Mouse (Mus musculus): ENCODE results near the gene Anapc7. TPM values are rescaled to one million over a fixed set of nuclear protein-coding genes. Genes with fewer than 3 reads are reported as not detected.

Gene Anapc7
- polyA plus RNA-seq, 1 experiment from 2014 or later, result 22.8 TPM

GRCm38 (mm10) chr5:122490148-122490547 lies 68.7 kb downstream of the Anapc7 start:
- Histone ChIP-seq H3K4me1 (replicated peaks; ENCODE audit: control insufficient read depth, insufficient read depth, low read length) (no peaks in the 10 kb centered on the region), H3K9ac (ENCODE audit: low read depth, low read length) (no peak overlapping the region), H3K36me3 (ENCODE audit: control insufficient read depth, insufficient read depth) (peaks cover 67% of the 10 kb centered on the region), H3K9me3 (ENCODE audit: control insufficient read depth) (no peaks in the 10 kb centered on the region), H3K4me3 (ENCODE audit: low read depth, low read length) (no peak overlapping the region), H3K4me2 (replicated peaks; ENCODE audit: low read depth) (no peak overlapping the region), H3K27ac (ENCODE audit: low read depth, low read length) (no peak overlapping the region), H3K27me3 (replicated peaks; ENCODE audit: control insufficient read depth, insufficient read depth, low read length) (no peaks in the 10 kb centered on the region)
- TF ChIP-seq CTCF (IDR thresholded peaks at IDR 0.05; ENCODE audit: low read depth), result no peak
- 93% methylated on average over 2 of the region's 2 CpGs for WGBS
- ATAC-seq, result no peak

GRCm38 (mm10) chr5:122491385-122491784 lies 69.9 kb downstream of the Anapc7 start:
- no peaks in the 10 kb centered on the region for H3K27me3 ChIP-seq (replicated peaks; ENCODE audit: control insufficient read depth, insufficient read depth, low read length)
- no peak for ATAC-seq
- peaks cover 71% of the 10 kb centered on the region for H3K36me3 ChIP-seq (ENCODE audit: control insufficient read depth, insufficient read depth)
- WGBS, result 80% methylated on average over 10 of the region's 10 CpGs
- peak; percentile 40 for TF ChIP-seq CTCF (IDR thresholded peaks at IDR 0.05; ENCODE audit: low read depth)
- no peak overlapping the region for H3K27ac ChIP-seq (ENCODE audit: low read depth, low read length)
- no peaks in the 10 kb centered on the region for H3K4me1 ChIP-seq (replicated peaks; ENCODE audit: control insufficient read depth, insufficient read depth, low read length)
- no peaks in the 10 kb centered on the region for H3K9me3 ChIP-seq (ENCODE audit: control insufficient read depth)
- H3K4me2 ChIP-seq (replicated peaks; ENCODE audit: low read depth), result no peak overlapping the region
- H3K4me3 ChIP-seq (ENCODE audit: low read depth, low read length), result no peak overlapping the region
- no peak overlapping the region for H3K9ac ChIP-seq (ENCODE audit: low read depth, low read length)

GRCm38 (mm10) chr5:122493035-122493434 lies 71.5 kb downstream of the Anapc7 start:
- 69% methylated on average over 2 of the region's 2 CpGs for whole genome bisulfite sequencing
- Histone ChIP-seq H3K9ac (ENCODE audit: low read depth, low read length) (no peak overlapping the region), H3K4me3 (ENCODE audit: low read depth, low read length) (no peak overlapping the region), H3K36me3 (ENCODE audit: control insufficient read depth, insufficient read depth) (peaks cover 66% of the 10 kb centered on the region), H3K4me1 (replicated peaks; ENCODE audit: control insufficient read depth, insufficient read depth, low read length) (no peaks in the 10 kb centered on the region), H3K27ac (ENCODE audit: low read depth, low read length) (no peak overlapping the region), H3K9me3 (ENCODE audit: control insufficient read depth) (no peaks in the 10 kb centered on the region), H3K4me2 (replicated peaks; ENCODE audit: low read depth) (no peak overlapping the region), H3K27me3 (replicated peaks; ENCODE audit: control insufficient read depth, insufficient read depth, low read length) (no peaks in the 10 kb centered on the region)
- no peak for TF ChIP-seq CTCF (IDR thresholded peaks at IDR 0.05; ENCODE audit: low read depth)
- no peak for ATAC-seq

GRCm38 (mm10) chr5:122494449-122494848 lies 73.0 kb downstream of the Anapc7 start:
- Histone ChIP-seq H3K4me2 (replicated peaks; ENCODE audit: low read depth) (no peak overlapping the region), H3K36me3 (ENCODE audit: control insufficient read depth, insufficient read depth) (peaks cover 54% of the 10 kb centered on the region), H3K9ac (ENCODE audit: low read depth, low read length) (no peak overlapping the region), H3K27me3 (replicated peaks; ENCODE audit: control insufficient read depth, insufficient read depth, low read length) (no peaks in the 10 kb centered on the region), H3K9me3 (ENCODE audit: control insufficient read depth) (no peaks in the 10 kb centered on the region), H3K27ac (ENCODE audit: low read depth, low read length) (no peak overlapping the region), H3K4me3 (ENCODE audit: low read depth, low read length) (no peak overlapping the region), H3K4me1 (replicated peaks; ENCODE audit: control insufficient read depth, insufficient read depth, low read length) (0 out of 2 replicates have a peak, but pooled peaks cover 4% of the 10 kb centered on the region)
- TF ChIP-seq CTCF (IDR thresholded peaks at IDR 0.05; ENCODE audit: low read depth), result no peak
- no peak for ATAC-seq
- WGBS, result 67% methylated on average over 1 of the region's 1 CpGs

Other genes with a start within 250 kb of the Anapc7 start
- 3.6 TPM in 2 replicates for gene Hvcn1, start 214.9 kb upstream of the Anapc7 start, polyA plus RNA-seq (2015; fragmentation: Nextera tagmentation; extraction: Ambion mirVana)
- 1.6 and 1.9 TPM in 2 replicates for gene Tctn1, start 157.2 kb upstream of the Anapc7 start, polyA plus RNA-seq (2015; fragmentation: Nextera tagmentation; extraction: Ambion mirVana)
- 13.0 and 13.6 TPM in 2 replicates for gene Pptc7, start 137.3 kb upstream of the Anapc7 start, polyA plus RNA-seq (2015; fragmentation: Nextera tagmentation; extraction: Ambion mirVana)
- 4.6 and 4.9 TPM in 2 replicates for gene Rad9b, start 67.5 kb upstream of the Anapc7 start, polyA plus RNA-seq (2015; fragmentation: Nextera tagmentation; extraction: Ambion mirVana)
- gene Vps29, start 67.3 kb upstream of the Anapc7 start, polyA plus RNA-seq (2015; fragmentation: Nextera tagmentation; extraction: Ambion mirVana), result 333 and 338 TPM in 2 replicates
- gene Gpn3, start 49.8 kb upstream of the Anapc7 start, polyA plus RNA-seq (2015; fragmentation: Nextera tagmentation; extraction: Ambion mirVana), result 34.1 and 37.3 TPM in 2 replicates
- 15.1 and 15.9 TPM in 2 replicates for gene Fam216a, start 49.3 kb upstream of the Anapc7 start, polyA plus RNA-seq (2015; fragmentation: Nextera tagmentation; extraction: Ambion mirVana)
- gene Arpc3, start 29.8 kb upstream of the Anapc7 start, polyA plus RNA-seq (2015; fragmentation: Nextera tagmentation; extraction: Ambion mirVana), result 166 and 171 TPM in 2 replicates
- gene Atp2a2, start 80.5 kb downstream of the Anapc7 start, polyA plus RNA-seq (2015; fragmentation: Nextera tagmentation; extraction: Ambion mirVana), result 26.1 and 27.3 TPM in 2 replicates
- 10.2 and 11.7 TPM in 2 replicates for gene Ift81, start 192.8 kb downstream of the Anapc7 start, polyA plus RNA-seq (2015; fragmentation: Nextera tagmentation; extraction: Ambion mirVana)
- 1.6 and 2.7 TPM in 2 replicates for gene P2rx7, start 222.2 kb downstream of the Anapc7 start, polyA plus RNA-seq (2015; fragmentation: Nextera tagmentation; extraction: Ambion mirVana)